Mouse (Mus musculus) liver, embryonic 14.5 days (tissue): ENCODE measurements around the gene Dag1. TPM values are rescaled to one million over a fixed set of nuclear protein-coding genes. Genes with fewer than 3 reads are reported as not detected.
"Not testable (repeated sequence)": the region's sequence is repeated elsewhere in the genome, so short reads cannot be mapped to it uniquely, and the experiment has no call there.

Source experiments
- ATAC-seq: fragments of 200-750 bp; cut with Nextera tagmentation; 2 replicates; pipeline ENCODE4 v1.8.0; 2017; ENCODE audit warnings: moderate number of reproducible peaks, mild to moderate bottlenecking, moderate library complexity; ENCODE audit not compliant: insufficient read depth
- DNase-seq, 3 experiments: peaks; one replicate each; pipeline ENCODE4 v3.0.0-alpha.2; 2012 to 2013; ENCODE audit warnings: low read depth in 3 of 3, low spot score in 3 of 3
- H3K27ac ChIP-seq: fragments of 300-500 bp; sonication (generic); 2 replicates; pipeline ENCODE4 v1.5.1; 2014; ENCODE audit warnings: moderate library complexity, mild to moderate bottlenecking, control low read depth, inconsistent platforms
- H3K27me3 ChIP-seq: fragments of 300-500 bp; sonication (generic); 2 replicates; pipeline ENCODE4 v1.6.1; 2014; ENCODE audit warnings: mild to moderate bottlenecking, low read length, moderate library complexity; ENCODE audit not compliant: control insufficient read depth, insufficient read depth
- H3K36me3 ChIP-seq: fragments of 300-500 bp; sonication (generic); replicated peaks from 2 replicates; pipeline ENCODE4 v1.6.1; 2014; ENCODE audit warnings: low read depth; ENCODE audit not compliant: control insufficient read depth, insufficient read depth
- H3K4me1 ChIP-seq, 2 experiments: fragments of 200-500 bp in 1 of 2; fragments of 300-500 bp in 1 of 2; sonication (generic) in 1 of 2; replicated peaks; 2 replicates each; pipeline ENCODE4 v1.6.1; 2012 to 2014; ENCODE audit warnings: antibody characterized with exemption in 1 of 2, inconsistent platforms in 1 of 2, low read length in 1 of 2; ENCODE audit not compliant: control insufficient read depth in 2 of 2, insufficient read depth in 2 of 2
- H3K4me2 ChIP-seq: fragments of 300-500 bp; sonication (generic); 2 replicates; pipeline ENCODE4 v1.6.1; 2014; ENCODE audit warnings: low read depth, mild to moderate bottlenecking, control low read depth, moderate library complexity
- H3K4me3 ChIP-seq, 2 experiments: fragments of 200-500 bp in 1 of 2; fragments of 300-500 bp in 1 of 2; sonication (generic) in 1 of 2; 2 replicates each; pipeline ENCODE4 v1.5.1; 2012 to 2014; ENCODE audit warnings: low read depth in 2 of 2, low read length in 2 of 2, mild to moderate bottlenecking in 2 of 2, control low read depth in 1 of 2, inconsistent platforms in 1 of 2, moderate library complexity in 1 of 2; ENCODE audit not compliant: insufficient read depth in 1 of 2
- H3K9ac ChIP-seq: fragments of 300-500 bp; sonication (generic); replicated peaks from 2 replicates; pipeline ENCODE4 v1.6.1; 2014; ENCODE audit warnings: mild to moderate bottlenecking, control low read depth, moderate library complexity
- H3K9me3 ChIP-seq: fragments of 300-500 bp; sonication (generic); 2 replicates; pipeline ENCODE4 v1.6.1; 2016; ENCODE audit warnings: low read length, mixed read lengths; ENCODE audit not compliant: control insufficient read depth
- CTCF ChIP-seq: IDR thresholded peaks from 2 replicates; pipeline ENCODE4 v1.5.1; 2016; ENCODE audit warnings: antibody characterized with exemption, low read depth, control low read depth
- EP300 ChIP-seq: IDR thresholded peaks from 2 replicates; pipeline ENCODE4 v1.6.1; 2016; ENCODE audit warnings: antibody characterized with exemption, low read depth
- WGBS: fragments of 180-500 bp; shearing (Covaris S2); extraction: QIAGEN DNeasy Blood & Tissue Kit; methylation state at CpG from one replicate; pipeline ENCODE4 v1.1.7; 2014; ENCODE audit not compliant: insufficient replicate concordance; 5-methylcytosine and 5-hydroxymethylcytosine counted together
- polyA plus RNA-seq, 2 experiments: library from polyadenylated mRNA; depleted of rRNA in 1 of 2; stranded (reverse) in 1 of 2; unstranded in 1 of 2; fragments of >200 nt; fragmentation: Nextera tagmentation in 1 of 2; extraction: Ambion mirVana in 1 of 2; gene quantifications; 2 replicates each; pipeline versions ENCODE4 v1.2.1 to v1.2.3; 2012 to 2014

The Dag1 gene
- polyA plus RNA-seq, 2 experiments = 5.3 to 12.0 TPM

DNA sequence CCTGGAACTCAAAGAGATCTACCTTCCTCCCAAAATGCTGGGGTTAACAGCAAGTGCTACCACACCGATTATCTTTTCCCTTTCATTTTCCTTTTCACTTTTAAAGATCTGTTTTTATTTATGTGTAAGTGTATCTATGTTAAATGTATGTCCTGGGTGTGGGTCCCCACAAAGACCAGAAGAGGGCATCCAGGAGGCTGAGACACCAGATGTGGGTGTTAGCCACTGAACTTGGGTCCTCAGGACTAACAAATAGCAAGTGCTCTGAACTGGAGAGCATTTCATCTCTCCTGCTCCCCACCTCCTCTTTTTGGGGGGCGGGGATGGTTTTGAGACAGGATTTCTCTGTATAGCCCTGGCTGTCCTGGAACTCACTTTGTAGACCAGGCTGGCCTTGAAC is 61.6 kb downstream of the Dag1 start:
- no peak overlapping the region for H3K9ac ChIP-seq
- no peak for DNase-seq
- 92% methylated on average over 2 of the region's 2 CpGs for WGBS

GRCm38 (mm10) chr9:108201160-108201559 is 62.6 kb downstream of the Dag1 start:
- Histone ChIP-seq H3K36me3 (no peaks in the 10 kb centered on the region), H3K4me1 (peaks cover 3 to 8% of the 10 kb centered on the region in 2 experiments; a peak in 3 of 4 replicates), H3K4me3 (no peak overlapping the region; a peak in 1 of 4 replicates), H3K27me3 (no peaks in the 10 kb centered on the region), H3K9me3 (no peaks in the 10 kb centered on the region), H3K9ac (no peak overlapping the region), H3K4me2 (peak overlapping the region; percentile 53), H3K27ac (no peak overlapping the region)
- peak; percentile 98 for ATAC-seq
- under 1% methylated on average over 13 of the region's 13 CpGs for WGBS
- peak; percentile 89 for TF ChIP-seq CTCF
- TF ChIP-seq EP300 = no peak
- DNase-seq = peak; percentile 93 to 94 (median 94)

More for the DNA sequence above, 61.6 kb downstream of the Dag1 start:
- TF ChIP-seq CTCF (peak; percentile 17; the same call in 1 of the 2 replicates), EP300 (no peak)
- Histone ChIP-seq H3K36me3 (no peaks in the 10 kb centered on the region), H3K27ac (no peak overlapping the region), H3K4me3 (no peak overlapping the region), H3K27me3 (no peaks in the 10 kb centered on the region), H3K9me3 (no peaks in the 10 kb centered on the region), H3K4me2 (no peak overlapping the region), H3K4me1 (peaks cover 3 to 8% of the 10 kb centered on the region in 2 experiments; a peak in 3 of 4 replicates)
- no peak for ATAC-seq

DNA sequence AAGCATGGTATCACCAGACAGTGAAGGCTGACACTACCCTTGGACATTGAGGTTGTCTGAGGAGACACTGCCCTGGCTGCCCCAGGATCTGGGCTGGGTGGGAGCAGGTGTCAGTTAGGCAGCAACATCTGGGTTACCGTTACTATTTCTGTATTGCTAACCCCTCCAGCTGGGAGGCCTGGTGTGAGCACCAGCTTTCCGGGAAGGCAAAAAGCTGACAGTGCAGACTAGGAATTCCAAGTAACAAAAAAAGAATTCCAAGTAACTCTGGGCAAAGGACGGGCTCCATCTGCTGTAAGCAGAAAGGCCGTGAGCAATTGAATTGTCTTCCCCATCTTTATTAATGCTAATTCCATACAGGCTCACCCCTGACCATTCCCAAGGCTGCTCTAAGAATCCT is 65.1 kb downstream of the Dag1 start:
- Histone ChIP-seq H3K9ac (no peak overlapping the region), H3K4me3 (no peak overlapping the region), H3K4me1 (peaks cover 3 to 8% of the 10 kb centered on the region in 2 experiments; a peak in 3 of 4 replicates), H3K9me3 (no peaks in the 10 kb centered on the region), H3K4me2 (no peak overlapping the region), H3K36me3 (no peaks in the 10 kb centered on the region), H3K27ac (no peak overlapping the region), H3K27me3 (no peaks in the 10 kb centered on the region)
- DNase-seq (no peak), ATAC-seq (no peak)
- TF ChIP-seq CTCF = no peak
- no peak for TF ChIP-seq EP300
- 51% methylated on average over 4 of the region's 4 CpGs for WGBS

DNA sequence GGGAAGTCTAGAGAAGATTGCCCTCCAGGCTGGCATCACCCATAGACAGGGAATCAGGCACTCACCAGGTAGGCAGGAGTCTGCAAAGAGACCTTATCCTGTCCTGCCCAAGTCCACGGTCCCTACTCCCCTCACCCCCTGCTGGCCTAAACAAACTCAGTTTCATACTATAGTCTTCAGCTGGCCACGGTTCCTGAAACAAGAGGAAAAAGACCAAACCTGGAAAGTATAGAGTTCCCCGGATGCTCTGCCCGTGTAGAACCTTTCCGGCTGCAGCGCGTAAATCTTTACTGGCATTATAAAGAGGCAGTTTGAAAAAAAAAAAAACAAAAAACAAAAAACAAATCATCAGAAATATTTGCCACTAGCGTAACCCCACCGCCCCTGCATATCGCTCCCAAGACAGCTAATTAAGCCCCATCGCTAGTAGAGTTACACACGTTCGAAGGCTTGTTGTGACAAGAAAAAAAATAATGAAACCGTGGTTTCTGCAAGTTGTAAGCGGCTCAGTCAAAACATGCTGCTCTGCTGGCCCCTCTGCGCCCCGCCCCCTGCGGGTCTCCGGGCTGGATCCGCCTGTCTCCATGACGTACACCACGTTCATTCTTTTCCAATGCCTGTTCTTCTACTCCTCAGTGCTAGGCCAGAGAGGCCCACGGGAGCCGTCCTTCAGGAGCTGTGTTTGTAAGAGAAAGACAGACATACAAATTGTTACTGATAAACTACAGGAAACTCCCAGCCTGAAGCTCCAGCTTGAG is 66.7 kb downstream of the Dag1 start:
- H3K36me3 ChIP-seq = no peaks in the 10 kb centered on the region

GRCm38 (mm10) chr9:108196222-108196621 is 67.5 kb downstream of the Dag1 start:
- H3K36me3 ChIP-seq, H3K4me1 ChIP-seq, H3K27me3 ChIP-seq, DNase-seq, H3K27ac ChIP-seq, H3K4me3 ChIP-seq, ATAC-seq, H3K9ac ChIP-seq, H3K9me3 ChIP-seq, H3K4me2 ChIP-seq: not testable (repeated sequence)
- 44% methylated on average over 6 of the region's 6 CpGs for WGBS
- TF ChIP-seq CTCF = peak; percentile 34; the same call in 1 of the 2 replicates

More for the DNA sequence above, 66.7 kb downstream of the Dag1 start:
- H3K9ac ChIP-seq = no peak overlapping the region
- H3K9me3 ChIP-seq = no peaks in the 10 kb centered on the region
- H3K27me3 ChIP-seq = no peaks in the 10 kb centered on the region; the same call in 1 of the 2 replicates
- DNase-seq = no peak
- H3K4me2 ChIP-seq = no peak overlapping the region
- H3K27ac ChIP-seq = no peak overlapping the region
- no peak overlapping the region for H3K4me3 ChIP-seq
- peaks cover 3 to 8% of the 10 kb centered on the region in 2 experiments; a peak in 3 of 4 replicates for H3K4me1 ChIP-seq
- no peak for TF ChIP-seq CTCF
- TF ChIP-seq EP300 = no peak
- 31% methylated on average over 24 of the region's 24 CpGs for WGBS
- ATAC-seq = no peak
